Mouse (Mus musculus) stomach, postnatal 0 days (tissue): ENCODE data around the gene Rhof. TPM values are rescaled to one million over a fixed set of nuclear protein-coding genes. Genes with fewer than 3 reads are reported as not detected.
A peak's percentile ranks its signal among the peaks of the same experiment; 100 is the strongest.

Source experiments
- ATAC-seq: fragments of 200-750 bp; cut with Nextera tagmentation; 2 replicates; pipeline ENCODE4 v1.8.0; 2017; ENCODE audit not compliant: low FRiP score, low TSS enrichment
- DNase-seq: peaks from one replicate; pipeline ENCODE4 v3.0.0-alpha.2; 2016; ENCODE audit warnings: low spot score
- H3K27ac ChIP-seq: fragments of 300-500 bp; sonication (generic); replicated peaks from 2 replicates; pipeline ENCODE4 v1.5.1; 2014; ENCODE audit warnings: mild to moderate bottlenecking, control low read depth
- H3K27me3 ChIP-seq: fragments of 300-500 bp; sonication (generic); 2 replicates; pipeline ENCODE4 v1.6.1; 2014; ENCODE audit warnings: low read length; ENCODE audit not compliant: control insufficient read depth, insufficient read depth
- H3K36me3 ChIP-seq: fragments of 300-500 bp; sonication (generic); 2 replicates; pipeline ENCODE4 v1.6.1; 2014; ENCODE audit warnings: low read length, mixed read lengths; ENCODE audit not compliant: control insufficient read depth, insufficient read depth
- H3K4me1 ChIP-seq: fragments of 300-500 bp; sonication (generic); replicated peaks from 2 replicates; pipeline ENCODE4 v1.6.1; 2014; ENCODE audit warnings: antibody characterized with exemption; ENCODE audit not compliant: control insufficient read depth, insufficient read depth
- H3K4me2 ChIP-seq: fragments of 300-500 bp; sonication (generic); replicated peaks from 2 replicates; pipeline ENCODE4 v1.6.1; 2014; ENCODE audit warnings: low read depth, mild to moderate bottlenecking, control low read depth, moderate library complexity
- H3K4me3 ChIP-seq: fragments of 300-500 bp; sonication (generic); 2 replicates; pipeline ENCODE4 v1.5.1; 2014; ENCODE audit warnings: low read depth, low read length, control low read depth
- H3K9ac ChIP-seq: fragments of 300-500 bp; sonication (generic); 2 replicates; pipeline ENCODE4 v1.6.1; 2014; ENCODE audit warnings: mild to moderate bottlenecking, low read length, control low read depth, mixed read lengths
- H3K9me3 ChIP-seq: fragments of 300-500 bp; sonication (generic); 2 replicates; pipeline ENCODE4 v1.6.1; 2016; ENCODE audit warnings: low read length; ENCODE audit not compliant: control insufficient read depth
- CTCF ChIP-seq: IDR thresholded peaks from 2 replicates; pipeline ENCODE4 v1.5.1; 2016; ENCODE audit warnings: antibody characterized with exemption, low read depth, mild to moderate bottlenecking, moderate library complexity
- EP300 ChIP-seq: optimal IDR thresholded peaks from 2 replicates; pipeline ENCODE3; 2016; ENCODE audit warnings: antibody characterized with exemption
- WGBS: fragments of 180-500 bp; shearing (Covaris S2); extraction: QIAGEN DNeasy Blood & Tissue Kit; methylation state at CpG from one replicate; pipeline ENCODE4 v1.1.7; 2014; 5-methylcytosine and 5-hydroxymethylcytosine counted together
- polyA plus RNA-seq: library from polyadenylated mRNA; unstranded; fragments of >200 nt; fragmentation: Nextera tagmentation; extraction: Ambion mirVana; gene quantifications from 2 replicates; pipeline ENCODE4 v1.2.1, GENCODE M21; 2015

Gene Rhof
- polyA plus RNA-seq, 1 experiment from 2014 or later, result 18.6 TPM

- Histone ChIP-seq H3K27ac (peak overlapping the region; percentile 100), H3K9me3 (no peaks in the 10 kb centered on the region), H3K36me3 (no peaks in the 10 kb centered on the region), H3K9ac (peak overlapping the region; percentile 99), H3K4me2 (peak overlapping the region; percentile 100), H3K4me3 (peak overlapping the region; percentile 92), H3K27me3 (no peaks in the 10 kb centered on the region), H3K4me1 (peaks cover 21% of the 10 kb centered on the region)
- 1% methylated on average over 39 of the region's 39 CpGs for WGBS
- DNase-seq (peak; percentile 89), ATAC-seq (peak; percentile 7; the same call in 1 of the 2 replicates)
- 0 out of 2 replicates have a peak, but pooled peaks have one; percentile 9 for TF ChIP-seq CTCF
- peak; percentile 68 for TF ChIP-seq EP300
Measured at GRCm38 (mm10) chr5:123138953-123139721, 6.6 kb upstream of the Rhof start.

DNA sequence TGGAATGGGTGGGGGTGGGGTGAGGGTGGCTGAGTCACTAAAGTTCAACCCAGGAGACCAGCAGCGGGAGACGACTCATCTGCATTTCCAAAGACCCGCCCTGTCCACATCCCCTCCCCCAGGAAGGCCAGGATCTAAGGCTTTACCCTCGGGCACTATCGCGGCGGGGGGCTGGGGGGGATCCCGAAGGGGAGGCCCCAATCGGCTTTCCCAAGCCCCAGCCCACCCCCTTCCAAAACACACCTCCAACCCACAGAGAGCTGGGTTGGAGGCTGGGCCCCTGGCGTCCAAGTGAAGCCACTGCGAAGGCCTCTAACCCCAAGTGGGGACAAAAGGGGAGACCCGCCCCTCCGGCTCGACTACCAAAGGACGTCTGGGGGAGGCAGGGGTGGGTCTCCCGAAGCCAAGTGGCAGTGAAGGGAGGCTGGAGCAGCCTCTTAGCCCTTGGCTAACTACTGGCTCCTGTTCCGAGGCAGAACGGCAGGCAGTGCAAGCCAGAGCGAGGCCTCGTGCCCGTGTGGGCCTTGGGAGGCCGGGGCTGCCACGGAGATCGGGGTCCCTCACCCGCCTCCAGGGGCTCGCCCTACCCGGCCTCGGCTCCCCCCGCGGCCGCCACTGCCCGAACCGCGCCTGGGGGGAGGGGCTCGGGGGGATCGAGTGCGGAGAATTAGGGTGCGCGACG, 5.9 kb upstream of the Rhof start:
- H3K9ac ChIP-seq, result peak overlapping the region; percentile 99
- no peaks in the 10 kb centered on the region for H3K36me3 ChIP-seq
- H3K4me2 ChIP-seq, result peak overlapping the region; percentile 100
- peak; percentile 33 for ATAC-seq
- DNase-seq, result peak; percentile 84
- no peaks in the 10 kb centered on the region for H3K9me3 ChIP-seq
- H3K27ac ChIP-seq, result peak overlapping the region; percentile 100
- peak overlapping the region; percentile 92 for H3K4me3 ChIP-seq
- WGBS, result 1% methylated on average over 32 of the region's 40 CpGs
- TF ChIP-seq EP300 (peak; percentile 1), CTCF (peak; percentile 42)
- peaks cover 21% of the 10 kb centered on the region for H3K4me1 ChIP-seq
- H3K27me3 ChIP-seq, result no peaks in the 10 kb centered on the region

- peak overlapping the region; percentile 92 for H3K4me3 ChIP-seq
- H3K9ac ChIP-seq, result peak overlapping the region; percentile 99
- no peaks in the 10 kb centered on the region for H3K36me3 ChIP-seq
- DNase-seq (no peak), ATAC-seq (no peak)
- H3K9me3 ChIP-seq, result no peaks in the 10 kb centered on the region
- peak overlapping the region; percentile 100 for H3K27ac ChIP-seq
- H3K4me2 ChIP-seq, result peak overlapping the region; percentile 100
- TF ChIP-seq CTCF, result no peak
- peak; percentile 53 for TF ChIP-seq EP300
- H3K4me1 ChIP-seq, result peaks cover 21% of the 10 kb centered on the region
- H3K27me3 ChIP-seq, result no peaks in the 10 kb centered on the region
- 1% methylated on average over 5 of the region's 6 CpGs for WGBS
Measured at GRCm38 (mm10) chr5:123137910-123138229, 5.4 kb upstream of the Rhof start.

GRCm38 (mm10) chr5:123137044-123137909, 4.8 kb upstream of the Rhof start:
- TF ChIP-seq CTCF (no peak), EP300 (peak; percentile 90)
- peak; percentile 42 for ATAC-seq
- WGBS, result 3% methylated on average over 20 of the region's 20 CpGs
- Histone ChIP-seq H3K4me3 (peak overlapping the region; percentile 92), H3K27ac (peak overlapping the region; percentile 100), H3K9ac (peak overlapping the region; percentile 99), H3K4me1 (peaks cover 21% of the 10 kb centered on the region), H3K36me3 (no peaks in the 10 kb centered on the region), H3K27me3 (no peaks in the 10 kb centered on the region), H3K9me3 (no peaks in the 10 kb centered on the region), H3K4me2 (peak overlapping the region; percentile 100)
- peak; percentile 97 for DNase-seq

GRCm38 (mm10) chr5:123136361-123137043, 4.0 kb upstream of the Rhof start:
- Histone ChIP-seq H3K9ac (peak overlapping the region; percentile 99), H3K4me2 (peak overlapping the region; percentile 100), H3K4me1 (peaks cover 21% of the 10 kb centered on the region), H3K36me3 (no peaks in the 10 kb centered on the region), H3K4me3 (peak overlapping the region; percentile 92), H3K9me3 (no peaks in the 10 kb centered on the region), H3K27ac (peak overlapping the region; percentile 100), H3K27me3 (no peaks in the 10 kb centered on the region)
- 2% methylated on average over 13 of the region's 13 CpGs for WGBS
- TF ChIP-seq CTCF (no peak), EP300 (no peak)
- ATAC-seq (peak; percentile 67), DNase-seq (peak; percentile 95)
